Mouse (Mus musculus) CH12.LX (cell line): Measurements from ENCODE around the gene Nos2.

Experiments used
- CTCF ChIP-seq, 2 experiments: IDR thresholded peaks in 1 of 2; conservative IDR thresholded peaks in 1 of 2; 2 replicates each; pipeline ENCODE4 v1.5.1; 2011 to 2012; ENCODE audit warnings: low read depth in 2 of 2, low read length in 2 of 2, improper control_type of control experiment in 1 of 2, inconsistent platforms in 1 of 2, mild to moderate bottlenecking in 1 of 2, moderate library complexity in 1 of 2
- E2F4 ChIP-seq: IDR thresholded peaks from 2 replicates; pipeline ENCODE4 v1.6.1; 2011; ENCODE audit warnings: low read depth, low read length, improper control_type of control experiment; ENCODE audit not compliant: insufficient replicate concordance
- IRF4 ChIP-seq: IDR thresholded peaks from 2 replicates; pipeline ENCODE4 v1.6.1; 2014; ENCODE audit warnings: low read depth, mild to moderate bottlenecking, inconsistent platforms, low read length, improper control_type of control experiment
- NRF1 ChIP-seq: IDR thresholded peaks from 2 replicates; pipeline ENCODE4 v1.6.1; 2014; ENCODE audit warnings: low read depth, mild to moderate bottlenecking, inconsistent platforms, low read length, improper control_type of control experiment, moderate library complexity
- POLR2A ChIP-seq: IDR thresholded peaks from 2 replicates; pipeline ENCODE4 v1.6.1; 2011; ENCODE audit warnings: low read depth, mild to moderate bottlenecking, improper control_type of control experiment, low read length
- RCOR1 ChIP-seq: conservative IDR thresholded peaks from 2 replicates; pipeline ENCODE4 v1.6.1; 2012; ENCODE audit warnings: low read depth, mild to moderate bottlenecking, inconsistent platforms, low read length, improper control_type of control experiment
- TCF12 ChIP-seq: IDR thresholded peaks from 2 replicates; pipeline ENCODE4 v1.6.1; 2014; ENCODE audit warnings: low read depth, mild to moderate bottlenecking, inconsistent platforms, low read length, improper control_type of control experiment
- ZC3H11A ChIP-seq: IDR thresholded peaks from 2 replicates; pipeline ENCODE4 v1.6.1; 2012; ENCODE audit warnings: low read depth, mild to moderate bottlenecking, inconsistent platforms, low read length, improper control_type of control experiment

GRCm38 (mm10) chr11:78896357-78897123, 24.0 kb upstream of the Nos2 start:
- TF ChIP-seq RCOR1, result no peak
- TF ChIP-seq POLR2A, result no peak
- TF ChIP-seq CTCF (conservative IDR thresholded peaks at IDR 0.05 in 1 of 2, IDR thresholded peaks at IDR 0.05 in 1 of 2; ENCODE audit: low read depth in 2 of 2, low read length in 2 of 2), result peak; percentile 79 to 98
- no peak for TF ChIP-seq E2F4
- no peak for TF ChIP-seq TCF12
- no peak for TF ChIP-seq ZC3H11A
- TF ChIP-seq IRF4, result no peak
- 0 out of 2 replicates have a peak, but pooled peaks have one; percentile 11 for TF ChIP-seq NRF1
